Mouse (Mus musculus): ENCODE data around the gene Fam234b.

Fam234b gene

GRCm38 (mm10) chr6:135197921-135198532 is at the start of gene Fam234b, which contains the start of gene Hebp1:
Fam234b (plus strand) TSS chr6:135197977.
Hebp1 (minus strand) TSS chr6:135198022.
- DNase-seq, result peak; percentile 93 to 95

- peak; percentile 46 to 62 for DNase-seq
Measured at GRCm38 (mm10) chr6:135148506-135148905, 49.3 kb upstream of the Fam234b start.

- no peak for DNase-seq
Measured at GRCm38 (mm10) chr6:135149175-135149574, 48.6 kb upstream of the Fam234b start.

- no peak for DNase-seq
Measured at GRCm38 (mm10) chr6:135149722-135150121, 48.1 kb upstream of the Fam234b start.

- peak in 1 of 2 experiments; percentile 18 for DNase-seq
Measured at GRCm38 (mm10) chr6:135150311-135150710, 47.5 kb upstream of the Fam234b start.

GRCm38 (mm10) chr6:135153719-135154118 is 44.1 kb upstream of the Fam234b start:
- no peak for DNase-seq

GRCm38 (mm10) chr6:135156597-135156996 is 41.2 kb upstream of the Fam234b start:
- DNase-seq, result no peak

- DNase-seq, result no peak
Measured at GRCm38 (mm10) chr6:135157496-135157895, 40.3 kb upstream of the Fam234b start.

- DNase-seq, result no peak
Measured at GRCm38 (mm10) chr6:135158509-135158908, 39.3 kb upstream of the Fam234b start.

GRCm38 (mm10) chr6:135161356-135161755 is 36.4 kb upstream of the Fam234b start:
- DNase-seq, result no peak

- DNase-seq, result no peak
Measured at GRCm38 (mm10) chr6:135162311-135162710, 35.5 kb upstream of the Fam234b start.

- DNase-seq, result no peak
Measured at GRCm38 (mm10) chr6:135162861-135163260, 34.9 kb upstream of the Fam234b start.

GRCm38 (mm10) chr6:135165191-135165590 is 32.6 kb upstream of the Fam234b start:
- no peak for DNase-seq

- no peak for DNase-seq
Measured at GRCm38 (mm10) chr6:135165706-135166105, 32.1 kb upstream of the Fam234b start.

- DNase-seq, result no peak
Measured at GRCm38 (mm10) chr6:135166262-135166661, 31.5 kb upstream of the Fam234b start.

GRCm38 (mm10) chr6:135166712-135167111 is 31.1 kb upstream of the Fam234b start:
- DNase-seq, result no peak

GRCm38 (mm10) chr6:135167380-135168311 is 30.1 kb upstream of the Fam234b start:
- peak; percentile 80 to 90 for DNase-seq

GRCm38 (mm10) chr6:135168471-135168870 is 29.3 kb upstream of the Fam234b start:
- DNase-seq, result no peak

- no peak for DNase-seq
Measured at GRCm38 (mm10) chr6:135169246-135169645, 28.5 kb upstream of the Fam234b start.

- DNase-seq, result no peak
Measured at GRCm38 (mm10) chr6:135171736-135172135, 26.0 kb upstream of the Fam234b start.

- no peak for DNase-seq
Measured at GRCm38 (mm10) chr6:135175014-135175413, 22.8 kb upstream of the Fam234b start.

- DNase-seq, result no peak
Measured at GRCm38 (mm10) chr6:135177271-135177670, 20.5 kb upstream of the Fam234b start.

- no peak for DNase-seq
Measured at GRCm38 (mm10) chr6:135178599-135178998, 19.2 kb upstream of the Fam234b start.

- no peak for DNase-seq
Measured at GRCm38 (mm10) chr6:135182925-135183324, 14.9 kb upstream of the Fam234b start.
